Mouse (Mus musculus): Measurements from ENCODE around the gene Smg7. TPM values are rescaled to one million over a fixed set of nuclear protein-coding genes. Genes with fewer than 3 reads are reported as not detected.

Gene Smg7
- total RNA-seq, 2 experiments from 2014 or later = 40.4 to 123 TPM

Other genes starting within 250 kb of the Smg7 start
- not detected in 2 replicates for gene Apobec4, start 152.1 kb downstream of the Smg7 start, total RNA-seq (2014; fragmentation: Nextera tagmentation)
- not detected in 2 replicates for gene Apobec4, start 152.1 kb downstream of the Smg7 start, total RNA-seq (2017)
- 2.8 and 7.3 TPM in 2 replicates for gene Rgl1, start 136.3 kb downstream of the Smg7 start, total RNA-seq (2014; fragmentation: Nextera tagmentation)
- gene Rgl1, start 136.3 kb downstream of the Smg7 start, total RNA-seq (2017) = 2.7 and 4.5 TPM in 2 replicates
- gene Arpc5, start 136.1 kb downstream of the Smg7 start, total RNA-seq (2014; fragmentation: Nextera tagmentation) = 154 and 163 TPM in 2 replicates
- 112 and 121 TPM in 2 replicates for gene Arpc5, start 136.1 kb downstream of the Smg7 start, total RNA-seq (2017)
- 9.9 and 10.2 TPM in 2 replicates for gene Ncf2, start 102.5 kb downstream of the Smg7 start, total RNA-seq (2014; fragmentation: Nextera tagmentation)
- gene Ncf2, start 102.5 kb downstream of the Smg7 start, total RNA-seq (2017) = 24.3 and 37.1 TPM in 2 replicates
- gene Nmnat2, start 52.3 kb upstream of the Smg7 start, total RNA-seq (2014; fragmentation: Nextera tagmentation) = 0.24 and 1.1 TPM in 2 replicates
- gene Nmnat2, start 52.3 kb upstream of the Smg7 start, total RNA-seq (2017) = 0.65 and 1.5 TPM in 2 replicates